Mouse (Mus musculus) c-Kit-positive CD71-positive TER-119-positive erythroid progenitor cells, embryonic 14.5 days (primary cell): ENCODE measurements around the gene Srp72.
A peak's percentile ranks its signal among the peaks of the same experiment; 100 is the strongest.
"Not testable (repeated sequence)": the region's sequence is repeated elsewhere in the genome, so short reads cannot be mapped to it uniquely, and the experiment has no call there.

Experiments used
- DNase-seq: peaks from one replicate; pipeline ENCODE4 v3.0.0-alpha.2; 2013; ENCODE audit warnings: low spot score

The Srp72 gene

GRCm38 (mm10) chr5:76964651-76965050 is 9.8 kb upstream of the Srp72 start:
- DNase-seq, result no peak

GRCm38 (mm10) chr5:76969250-76969649 is 5.2 kb upstream of the Srp72 start:
- no peak for DNase-seq

- DNase-seq, result not testable (repeated sequence)
These were observed 3.4 kb upstream of the Srp72 start for GRCm38 (mm10) chr5:76971115-76971514.

- DNase-seq, result no peak
These were observed 995 bp upstream of the Srp72 start for GRCm38 (mm10) chr5:76973488-76973887.

- no peak for DNase-seq
These were observed 303 bp upstream of the Srp72 start for GRCm38 (mm10) chr5:76974207-76974553.

GRCm38 (mm10) chr5:76975736-76976135 is 1.3 kb downstream of the Srp72 start:
- no peak for DNase-seq

- no peak for DNase-seq
These were observed 9.5 kb downstream of the Srp72 start for GRCm38 (mm10) chr5:76984015-76984414.

- DNase-seq, result peak; percentile 57
These were observed 16.3 kb downstream of the Srp72 start for GRCm38 (mm10) chr5:76990789-76991188.

- peak; percentile 73 for DNase-seq
These were observed 18.8 kb downstream of the Srp72 start for GRCm38 (mm10) chr5:76993174-76993814.

- peak; percentile 44 for DNase-seq
These were observed 23.9 kb downstream of the Srp72 start for GRCm38 (mm10) chr5:76998416-76998815.

GRCm38 (mm10) chr5:77001192-77001591 is 26.7 kb downstream of the Srp72 start:
- DNase-seq, result no peak

- no peak for DNase-seq
These were observed 29.8 kb downstream of the Srp72 start, which contains the start of gene Arl9 for GRCm38 (mm10) chr5:77004051-77004821. Arl9 (plus strand) TSS chr5:77004055.

GRCm38 (mm10) chr5:77010352-77010751 is 35.9 kb downstream of the Srp72 start:
- DNase-seq, result no peak

GRCm38 (mm10) chr5:77011082-77011481 is 36.6 kb downstream of the Srp72 start:
- no peak for DNase-seq

- DNase-seq, result no peak
These were observed 38.7 kb downstream of the Srp72 start for GRCm38 (mm10) chr5:77013171-77013570.

GRCm38 (mm10) chr5:77015544-77016482 is 41.3 kb downstream of the Srp72 start, which contains the start of gene Thegl:
Thegl (plus strand) TSS chr5:77016023.
- peak; percentile 91 for DNase-seq

- peak; percentile 44 for DNase-seq
These were observed 53.6 kb downstream of the Srp72 start for GRCm38 (mm10) chr5:77028034-77028433.

GRCm38 (mm10) chr5:77029735-77030134 is 55.3 kb downstream of the Srp72 start:
- DNase-seq, result peak; percentile 47

- not testable (repeated sequence) for DNase-seq
These were observed 60.6 kb downstream of the Srp72 start for GRCm38 (mm10) chr5:77035101-77035500.

- DNase-seq, result no peak
These were observed 64.0 kb downstream of the Srp72 start for GRCm38 (mm10) chr5:77038451-77038850.

- no peak for DNase-seq
These were observed 64.9 kb downstream of the Srp72 start for GRCm38 (mm10) chr5:77039391-77039790.

GRCm38 (mm10) chr5:77044362-77044761 is 69.9 kb downstream of the Srp72 start:
- no peak for DNase-seq
